Mouse (Mus musculus) bone marrow, adult 2 months (tissue): ENCODE measurements around the gene Ksr2.
A peak's percentile ranks its signal among the peaks of the same experiment; 100 is the strongest.

Experiments used
- CTCF ChIP-seq: fragments of 200-500 bp; IDR thresholded peaks from 2 replicates; pipeline ENCODE4 v1.5.1; 2011; ENCODE audit warnings: low read length, control low read depth; ENCODE audit not compliant: control insufficient read depth, insufficient read depth
- POLR2A ChIP-seq: fragments of 200-500 bp; IDR thresholded peaks from 2 replicates; pipeline ENCODE4 v1.6.1; 2011; ENCODE audit warnings: low read depth, mild to moderate bottlenecking, control low read depth, low read length, borderline replicate concordance; ENCODE audit not compliant: control insufficient read depth

GRCm38 (mm10) chr5:117506406-117506805 lies 92.6 kb downstream of the Ksr2 start:
- TF ChIP-seq CTCF = peak; percentile 82
- TF ChIP-seq POLR2A = no peak
